Mouse (Mus musculus) E14TG2a.4 (cell line): Measurements from ENCODE around the gene Hoxd4.

Experiments
- CTCF ChIP-seq: conservative IDR thresholded peaks from 2 replicates; pipeline ENCODE4 v1.5.1; 2014; ENCODE audit warnings: low read length
- NANOG ChIP-seq: IDR thresholded peaks from 2 replicates; pipeline ENCODE4 v1.6.1; 2014; ENCODE audit warnings: borderline replicate concordance, low read length, mixed read lengths

GRCm38 (mm10) chr2:74736688-74737577, 25.2 kb downstream of the Hoxd4 start:
- TF ChIP-seq CTCF (no peak), NANOG (no peak)
